Comparison of ENCODE assay signal across 10 mouse cellular contexts in genomic region chr1:80224839-80225412, GRCm38 (mm10). TPM values are rescaled to one million over a fixed set of nuclear protein-coding genes. Genes with fewer than 3 reads are reported as not detected.
DNase-seq lines count a peak whose midpoint lies in the region; ATAC-seq and TF ChIP-seq lines count a peak whose summit lies in the region.
"Had no signal": no experiment of that assay in that cellular context is flagged by ENCODE, and none has a peak within 500 bp of the region (broad histone marks: within the 10 kb centered on the region; RNA-seq: fewer than 3 reads in every experiment).

No protein-coding gene starts in this region.

- 26% methylated on average over 3 of the region's 3 CpGs for WGBS in forebrain, embryonic 14.5 days
- WGBS in forebrain, embryonic 13.5 days: 33% methylated on average over 3 of the region's 3 CpGs

- no peaks in the 10 kb centered on the region for H3K79me2 ChIP-seq in myocyte (ENCODE audit: control insufficient read depth, insufficient read depth)

- no peak overlapping the region for H3K4me2 ChIP-seq in forebrain, embryonic 14.5 days (ENCODE audit: low read length)
- H3K4me2 ChIP-seq in forebrain, embryonic 13.5 days: no peak overlapping the region
- H3K4me2 ChIP-seq in myocyte (ENCODE audit: low read depth): peak overlapping the region; percentile 37
- H3K4me2 ChIP-seq: intestine, embryonic 15.5 days; stomach, embryonic 15.5 days had no signal

- TF ChIP-seq POLR2A in myocyte (IDR thresholded peaks at IDR 0.05; ENCODE audit: insufficient read length, low read depth): no peak

- no peak for ATAC-seq in forebrain, embryonic 14.5 days
- no peak for ATAC-seq in forebrain, embryonic 13.5 days
- ATAC-seq: intestine, embryonic 15.5 days had no signal

- H3K9me3 ChIP-seq in forebrain, embryonic 14.5 days (replicated peaks; ENCODE audit: control insufficient read depth, low read length): no peaks in the 10 kb centered on the region
- H3K9me3 ChIP-seq in forebrain, embryonic 13.5 days (replicated peaks): no peaks in the 10 kb centered on the region
- H3K9me3 ChIP-seq: intestine, embryonic 15.5 days; stomach, embryonic 15.5 days had no signal

- H3K27me3 ChIP-seq in forebrain, embryonic 14.5 days (replicated peaks; ENCODE audit: control insufficient read depth, insufficient read depth, low read length): no peaks in the 10 kb centered on the region
- no peaks in the 10 kb centered on the region for H3K27me3 ChIP-seq in forebrain, embryonic 13.5 days
- H3K27me3 ChIP-seq in myocyte (ENCODE audit: control insufficient read depth, insufficient read depth, insufficient read length): no peaks in the 10 kb centered on the region
- H3K27me3 ChIP-seq: intestine, embryonic 15.5 days; stomach, embryonic 15.5 days had no signal

- no peak overlapping the region for H3ac ChIP-seq in myocyte (ENCODE audit: control insufficient read depth, insufficient read length)

- DNase-seq in forebrain, embryonic 14.5 days (ENCODE audit: low spot score): peak; percentile 41
- DNase-seq in layer of hippocampus, adult 2 months (ENCODE audit: low spot score in 2 of 2): peak in 1 of 2 experiments; percentile 25
- no peak for DNase-seq in layer of hippocampus, adult 9-11 months
- peak; percentile 19 for DNase-seq in brain, adult 2 months (ENCODE audit: low read depth, low spot score)
- no peak for DNase-seq in frontal cortex, postnatal 14 days (ENCODE audit: low spot score in 2 of 2)
- DNase-seq in left cerebral cortex, adult 8-10 months (ENCODE audit: low spot score in 2 of 2): no peak

- H3K4me3 ChIP-seq in forebrain, embryonic 14.5 days (ENCODE audit: low read depth, low read length): no peak overlapping the region
- H3K4me3 ChIP-seq in forebrain, embryonic 13.5 days: no peak overlapping the region
- H3K4me3 ChIP-seq in layer of hippocampus, adult 2 months: no peak overlapping the region
- H3K4me3 ChIP-seq in myocyte: no peak overlapping the region
- H3K4me3 ChIP-seq: intestine, embryonic 15.5 days; stomach, embryonic 15.5 days had no signal

- no peak overlapping the region for H3K9ac ChIP-seq in forebrain, embryonic 14.5 days (ENCODE audit: low read length)
- no peak overlapping the region for H3K9ac ChIP-seq in forebrain, embryonic 13.5 days
- H3K9ac ChIP-seq: intestine, embryonic 15.5 days; stomach, embryonic 15.5 days had no signal

- H3K4me1 ChIP-seq in forebrain, embryonic 14.5 days (ENCODE audit: control insufficient read depth, insufficient read depth, low read length): 0 out of 2 replicates have a peak, but pooled peaks cover 3% of the 10 kb centered on the region
- peaks cover 9% of the 10 kb centered on the region for H3K4me1 ChIP-seq in forebrain, embryonic 13.5 days
- H3K4me1 ChIP-seq: intestine, embryonic 15.5 days; stomach, embryonic 15.5 days had no signal

- no peak overlapping the region for H3K27ac ChIP-seq in forebrain, embryonic 14.5 days (ENCODE audit: low read depth, low read length)
- H3K27ac ChIP-seq in forebrain, embryonic 13.5 days: no peak overlapping the region
- 0 out of 2 replicates have a peak overlapping the region, but pooled peaks have one; percentile 39 for H3K27ac ChIP-seq in layer of hippocampus, adult 2 months
- H3K27ac ChIP-seq: intestine, embryonic 15.5 days; stomach, embryonic 15.5 days had no signal

- no peaks in the 10 kb centered on the region for H3K36me3 ChIP-seq in forebrain, embryonic 14.5 days (ENCODE audit: control insufficient read depth, insufficient read depth, low read length)
- H3K36me3 ChIP-seq in forebrain, embryonic 13.5 days (ENCODE audit: poor library complexity, severe bottlenecking): no peaks in the 10 kb centered on the region
- H3K36me3 ChIP-seq in myocyte (ENCODE audit: control insufficient read depth, insufficient read depth): no peaks in the 10 kb centered on the region
- H3K36me3 ChIP-seq: intestine, embryonic 15.5 days; stomach, embryonic 15.5 days had no signal

- no peak for TF ChIP-seq CTCF in layer of hippocampus, adult 2 months (conservative IDR thresholded peaks at IDR 0.05)

TF ChIP-seq in myocyte, 11 proteins besides CTCF, POLR2A, EP300 and RAD21:
- no peak for TF ChIP-seq USF1 (IDR thresholded peaks at IDR 0.05; ENCODE audit: low read depth)
- TF ChIP-seq E2F4 (IDR thresholded peaks at IDR 0.05; ENCODE audit: insufficient read depth): no peak
- no peak for TF ChIP-seq SRF (IDR thresholded peaks at IDR 0.05; ENCODE audit: control insufficient read depth, insufficient read length, low read depth)
- TF ChIP-seq CEBPB (IDR thresholded peaks at IDR 0.05; ENCODE audit: insufficient read depth, poor library complexity, severe bottlenecking): no peak
- peak; percentile 78 to 92 (median 79) for TF ChIP-seq MYOD1 (IDR thresholded peaks at IDR 0.05; ENCODE audit: control insufficient read depth in 1 of 3, insufficient read length in 2 of 3, low read depth in 2 of 3)
- TF ChIP-seq TCF3 (IDR thresholded peaks at IDR 0.05; ENCODE audit: insufficient read length, low read depth): peak; percentile 74
- peak; percentile 65 for TF ChIP-seq TCF12 (IDR thresholded peaks at IDR 0.05; ENCODE audit: insufficient read depth, poor library complexity, severe bottlenecking)
- no peak for TF ChIP-seq REST (IDR thresholded peaks at IDR 0.05; ENCODE audit: insufficient read depth, insufficient read length)
- TF ChIP-seq POLR2AphosphoS2 (IDR thresholded peaks at IDR 0.05; ENCODE audit: insufficient read length, low read depth): no peak
- TF ChIP-seq MAX (IDR thresholded peaks at IDR 0.05; ENCODE audit: low read depth): no peak
- peak; percentile 84 to 97 (median 95) for TF ChIP-seq MYOG (IDR thresholded peaks at IDR 0.05; ENCODE audit: control insufficient read depth in 1 of 3, insufficient read depth in 1 of 3, insufficient read length in 2 of 3, low read depth in 2 of 3)

RNA-seq across cellular contexts. Expression of gene Fam124b, which starts 6.7 kb away (rescaled TPM):
- 0.44 and 0.56 TPM in 2 replicates for polyA plus RNA-seq in forebrain, embryonic 14.5 days (2014; fragmentation: Nextera tagmentation; extraction: Ambion mirVana)
- 0.08 and 0.39 TPM in 2 replicates for polyA plus RNA-seq in forebrain, embryonic 13.5 days (2015; fragmentation: Nextera tagmentation; extraction: Ambion mirVana)
- under 1 TPM; 0.39 to 0.46 TPM for total RNA-seq in layer of hippocampus, adult 2 months (2021)
- 0.06 TPM for polyA plus RNA-seq in myocyte (2012; fragmentation: generic; extraction: Trizol)
- total RNA-seq in left cerebral cortex, adult 8-10 months (2022): under 1 TPM in 1 of 4 experiments, not detected in 3; 0.14 TPM

Comparison
In these comparisons a context has a peak if more than half of its experiments do, and no peak if none do; other contexts are left out.
1. DNase-seq: peak in forebrain, embryonic 14.5 days (single experiment) and brain, adult 2 months (single experiment); none in layer of hippocampus, adult 9-11 months (single experiment), frontal cortex, postnatal 14 days (0 of 2) and left cerebral cortex, adult 8-10 months (0 of 2).